Mouse (Mus musculus): Measurements from ENCODE around the gene Plscr3. TPM values are rescaled to one million over a fixed set of nuclear protein-coding genes. Genes with fewer than 3 reads are reported as not detected.

Plscr3 gene
- polyA plus RNA-seq, 1 experiment, result 35.3 TPM

DNA sequence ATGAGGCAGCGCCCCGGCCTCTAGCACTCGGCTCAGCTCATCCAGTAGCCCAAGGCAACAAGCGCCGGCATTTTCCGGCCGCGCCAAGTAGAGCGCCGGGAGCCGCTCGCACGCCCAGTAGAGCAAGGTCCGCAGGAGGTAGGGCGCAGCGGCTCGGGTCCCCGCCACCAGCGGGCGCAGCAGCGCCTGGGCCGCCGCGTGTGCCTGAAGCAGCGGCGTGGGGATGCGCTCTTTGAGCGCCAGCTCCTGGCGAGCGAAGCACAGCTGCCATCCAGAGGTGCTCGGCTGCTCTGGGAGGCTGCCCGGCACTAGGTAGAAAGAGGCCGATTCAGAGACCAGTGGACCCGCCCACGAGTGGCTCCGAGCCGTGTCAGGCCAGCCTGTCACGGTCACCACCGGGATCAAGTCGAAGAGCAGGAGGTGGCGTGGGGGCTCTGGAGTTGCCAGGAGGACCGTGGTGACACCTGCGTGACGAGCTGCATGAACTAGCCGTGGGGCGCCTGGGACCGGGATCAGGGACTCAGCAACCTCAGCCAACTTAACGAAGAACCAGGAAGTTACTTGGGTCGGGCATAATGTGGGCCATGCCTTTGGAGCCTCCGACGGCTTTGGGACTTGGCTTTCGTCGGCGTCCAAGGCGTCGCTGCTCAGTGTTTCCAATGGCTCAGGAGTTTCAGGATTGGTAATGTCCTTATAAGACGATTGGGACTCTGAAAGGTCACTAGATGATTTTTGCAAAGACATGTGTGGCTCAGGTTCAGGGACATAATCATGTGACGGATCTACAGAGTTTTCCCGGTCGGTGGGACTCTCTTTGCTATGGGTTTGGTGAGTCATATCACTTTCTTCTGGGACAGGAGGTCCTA lies 42.2 kb upstream of the Plscr3 start:
- TF ChIP-seq POLR2A (IDR thresholded peaks at IDR 0.05; ENCODE audit: extremely low read depth, insufficient read depth, low read length) (no peak), CTCF (IDR thresholded peaks at IDR 0.05; ENCODE audit: extremely low read depth, insufficient read depth, low read length) (no peak; the same call in 1 of the 2 replicates)
- Histone ChIP-seq H3K4me1 (ENCODE audit: control insufficient read depth, insufficient read depth, low read length) (peaks cover 1% of the 10 kb centered on the region; the same call in 1 of the 2 replicates), H3K4me3 (ENCODE audit: insufficient read depth, low read length) (peak overlapping the region; percentile 78), H3K27ac (ENCODE audit: insufficient read depth, low read length) (no peak overlapping the region)

DNA sequence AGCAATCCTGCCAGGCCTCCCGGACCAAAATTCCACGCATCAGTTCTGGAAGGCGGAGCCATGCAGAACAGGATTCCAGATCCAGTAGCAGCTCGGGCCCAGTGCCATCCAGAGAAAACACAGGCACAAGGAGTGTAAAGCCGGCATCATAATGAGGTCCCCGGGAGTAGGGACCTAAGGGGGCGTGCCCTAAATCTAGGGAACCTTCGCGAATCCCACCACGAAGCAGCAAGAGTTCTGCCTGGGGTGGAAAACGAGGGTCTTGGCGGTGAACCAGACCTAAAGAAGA lies 41.6 kb upstream of the Plscr3 start:
- Histone ChIP-seq H3K27ac (ENCODE audit: insufficient read depth, low read length) (no peak overlapping the region), H3K4me1 (ENCODE audit: control insufficient read depth, insufficient read depth, low read length) (peaks cover 1% of the 10 kb centered on the region; the same call in 1 of the 2 replicates), H3K4me3 (ENCODE audit: insufficient read depth, low read length) (no peak overlapping the region)
- TF ChIP-seq POLR2A (IDR thresholded peaks at IDR 0.05; ENCODE audit: extremely low read depth, insufficient read depth, low read length) (no peak), CTCF (IDR thresholded peaks at IDR 0.05; ENCODE audit: extremely low read depth, insufficient read depth, low read length) (no peak)

DNA sequence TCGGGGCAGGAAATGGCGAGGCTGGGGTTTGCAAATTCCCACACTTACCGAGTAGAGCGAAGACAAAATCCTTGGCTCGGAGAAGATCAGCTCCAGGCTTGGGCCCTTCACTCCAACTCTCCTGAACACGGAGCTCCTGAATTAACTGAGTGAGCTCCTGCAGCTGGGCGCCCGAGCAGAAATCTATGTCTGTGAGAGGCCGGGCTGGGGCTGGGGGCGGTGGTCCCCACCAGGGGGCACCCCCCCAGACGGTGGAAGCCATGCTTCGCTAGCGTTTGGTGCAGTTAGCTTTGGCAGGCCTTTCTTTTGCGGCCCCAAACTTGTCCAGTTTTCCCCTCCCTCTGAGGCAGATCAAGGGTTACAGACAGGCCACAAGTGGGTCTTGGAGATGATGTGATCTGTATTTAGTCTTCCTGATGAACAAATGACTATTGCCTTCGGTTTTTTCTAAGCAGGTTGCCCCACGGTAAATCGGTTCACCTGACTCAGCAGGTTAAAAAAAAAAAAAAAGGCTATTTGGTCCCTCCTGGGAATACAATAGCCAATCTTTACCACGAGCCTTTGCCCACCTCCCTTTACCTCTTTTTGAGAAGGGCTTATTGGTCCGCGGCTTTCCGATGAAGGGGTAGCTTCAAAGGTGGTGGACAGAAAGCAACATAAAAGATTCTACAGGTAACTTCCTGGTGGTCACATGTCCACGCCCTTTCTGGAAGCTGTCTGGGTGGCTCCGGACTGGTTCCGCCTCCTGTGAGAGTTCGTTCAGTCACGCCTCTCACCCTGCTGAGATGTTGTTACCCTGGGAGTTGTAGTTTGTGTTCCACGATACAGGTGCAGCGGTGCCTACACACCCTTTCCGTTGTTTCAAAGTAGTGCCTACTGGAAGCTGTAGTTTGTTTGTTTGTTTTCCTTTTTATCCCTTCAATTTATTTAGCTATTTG lies 40.9 kb upstream of the Plscr3 start, which contains the start of gene Tmem102:
Gene Tmem102 (minus strand): TSS at position 653 of the 938 bp plus-strand sequence.
- Histone ChIP-seq H3K4me1 (ENCODE audit: control insufficient read depth, insufficient read depth, low read length) (peaks cover 1% of the 10 kb centered on the region; the same call in 1 of the 2 replicates), H3K27ac (ENCODE audit: insufficient read depth, low read length) (no peak within 1 kb of the TSS), H3K4me3 (ENCODE audit: insufficient read depth, low read length) (no peak within 1 kb of the TSS)
- TF ChIP-seq CTCF (IDR thresholded peaks at IDR 0.05; ENCODE audit: extremely low read depth, insufficient read depth, low read length), result no peak
- no peak for TF ChIP-seq POLR2A (IDR thresholded peaks at IDR 0.05; ENCODE audit: extremely low read depth, insufficient read depth, low read length)

DNA sequence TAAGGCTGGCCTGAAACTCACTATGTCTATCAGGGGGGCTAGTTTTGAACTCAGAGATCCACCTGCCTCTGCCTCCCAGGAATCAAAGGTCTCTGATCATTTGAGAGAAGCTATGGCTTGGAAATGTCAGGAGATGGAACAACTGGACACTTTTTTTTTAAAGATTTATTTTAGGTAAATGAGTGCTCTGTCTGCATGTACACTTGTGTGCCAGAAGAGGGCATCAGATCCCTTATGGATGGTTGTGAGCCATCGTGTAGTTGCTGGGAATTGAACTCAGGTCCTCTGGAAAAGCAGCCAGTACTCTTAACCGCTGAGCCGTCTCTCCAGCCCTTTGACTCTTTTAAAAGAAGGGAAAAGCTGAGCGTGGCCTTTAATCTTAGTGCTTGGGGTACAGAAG lies 39.8 kb upstream of the Plscr3 start:
- H3K27ac ChIP-seq (ENCODE audit: insufficient read depth, low read length), result no peak overlapping the region
- TF ChIP-seq CTCF (IDR thresholded peaks at IDR 0.05; ENCODE audit: extremely low read depth, insufficient read depth, low read length) (no peak), POLR2A (IDR thresholded peaks at IDR 0.05; ENCODE audit: extremely low read depth, insufficient read depth, low read length) (no peak)
- peaks cover 1% of the 10 kb centered on the region; the same call in 1 of the 2 replicates for H3K4me1 ChIP-seq (ENCODE audit: control insufficient read depth, insufficient read depth, low read length)
- H3K4me3 ChIP-seq (ENCODE audit: insufficient read depth, low read length), result no peak overlapping the region

DNA sequence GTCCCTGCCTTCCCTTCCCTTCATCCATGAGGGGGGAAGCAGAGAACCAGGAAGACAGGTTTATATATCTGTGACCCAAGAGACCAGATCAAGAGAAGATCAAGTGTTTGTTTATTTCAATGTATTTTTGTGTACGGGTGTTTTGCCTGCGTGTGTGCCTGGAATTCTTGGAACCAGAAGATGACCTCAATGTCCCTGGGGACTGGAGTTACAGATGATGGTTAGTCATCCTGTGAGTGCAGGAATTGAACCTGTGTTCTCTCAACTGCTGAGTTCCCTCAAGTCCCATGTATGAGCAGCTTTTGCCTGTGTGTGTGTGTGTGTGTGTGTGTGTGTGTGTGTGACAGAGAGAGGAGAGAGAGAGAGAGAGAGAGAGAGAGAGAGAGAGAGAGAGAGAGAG lies 38.5 kb upstream of the Plscr3 start:
- no peak overlapping the region for H3K27ac ChIP-seq (ENCODE audit: insufficient read depth, low read length)
- TF ChIP-seq CTCF (IDR thresholded peaks at IDR 0.05; ENCODE audit: extremely low read depth, insufficient read depth, low read length) (no peak), POLR2A (IDR thresholded peaks at IDR 0.05; ENCODE audit: extremely low read depth, insufficient read depth, low read length) (no peak)
- H3K4me3 ChIP-seq (ENCODE audit: insufficient read depth, low read length), result no peak overlapping the region
- H3K4me1 ChIP-seq (ENCODE audit: control insufficient read depth, insufficient read depth, low read length), result no peaks in the 10 kb centered on the region

DNA sequence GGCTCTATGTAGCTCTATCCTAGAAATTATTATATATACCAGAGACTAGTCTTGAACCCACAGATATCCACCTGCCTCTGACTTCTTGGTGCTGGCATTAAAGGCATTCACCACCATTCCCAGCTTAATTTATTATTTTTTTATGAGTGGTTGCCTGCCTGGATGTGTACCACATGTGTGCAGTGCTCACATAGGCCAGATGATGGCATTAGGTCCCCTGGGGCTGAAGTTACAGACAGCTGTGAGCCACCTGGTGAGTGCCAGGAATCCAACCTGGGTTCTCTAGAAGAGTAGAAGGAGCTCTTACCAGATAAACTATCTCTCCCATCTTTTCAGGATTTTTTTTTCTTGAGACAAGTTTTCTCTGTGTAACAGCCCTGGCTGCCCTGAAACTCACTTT lies 35.9 kb upstream of the Plscr3 start:
- no peak overlapping the region for H3K4me3 ChIP-seq (ENCODE audit: insufficient read depth, low read length)
- H3K4me1 ChIP-seq (ENCODE audit: control insufficient read depth, insufficient read depth, low read length), result no peaks in the 10 kb centered on the region
- no peak overlapping the region for H3K27ac ChIP-seq (ENCODE audit: insufficient read depth, low read length)
- TF ChIP-seq POLR2A (IDR thresholded peaks at IDR 0.05; ENCODE audit: extremely low read depth, insufficient read depth, low read length), result no peak
- no peak for TF ChIP-seq CTCF (IDR thresholded peaks at IDR 0.05; ENCODE audit: extremely low read depth, insufficient read depth, low read length)

DNA sequence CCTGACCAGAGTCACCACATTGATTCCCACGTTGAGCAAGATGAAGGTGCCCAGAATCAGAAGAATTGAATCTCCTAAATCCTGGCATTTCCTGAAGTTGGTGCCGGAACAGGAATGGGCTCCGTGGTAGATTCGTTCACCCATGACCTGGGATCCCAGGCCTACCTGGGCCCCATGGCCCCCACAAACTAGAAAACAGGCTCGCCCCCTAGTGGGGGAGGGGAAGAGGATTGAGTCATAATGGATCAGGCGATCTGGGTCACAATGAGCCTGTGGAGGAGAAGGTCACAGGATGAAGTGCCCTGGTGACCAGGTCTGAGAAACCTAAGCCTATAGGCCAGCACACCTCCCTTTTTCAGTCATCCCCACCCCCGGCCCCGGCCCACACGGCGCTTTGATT lies 31.0 kb upstream of the Plscr3 start, which contains the start of gene Gm39566:
Gene Gm39566 (minus strand): TSS at position 144 of the 400 bp plus-strand sequence.
- Histone ChIP-seq H3K27ac (ENCODE audit: insufficient read depth, low read length) (no peak within 1 kb of the TSS), H3K4me1 (ENCODE audit: control insufficient read depth, insufficient read depth, low read length) (no peaks in the 10 kb centered on the region), H3K4me3 (ENCODE audit: insufficient read depth, low read length) (no peak within 1 kb of the TSS)
- no peak for TF ChIP-seq CTCF (IDR thresholded peaks at IDR 0.05; ENCODE audit: extremely low read depth, insufficient read depth, low read length)
- TF ChIP-seq POLR2A (IDR thresholded peaks at IDR 0.05; ENCODE audit: extremely low read depth, insufficient read depth, low read length), result no peak

DNA sequence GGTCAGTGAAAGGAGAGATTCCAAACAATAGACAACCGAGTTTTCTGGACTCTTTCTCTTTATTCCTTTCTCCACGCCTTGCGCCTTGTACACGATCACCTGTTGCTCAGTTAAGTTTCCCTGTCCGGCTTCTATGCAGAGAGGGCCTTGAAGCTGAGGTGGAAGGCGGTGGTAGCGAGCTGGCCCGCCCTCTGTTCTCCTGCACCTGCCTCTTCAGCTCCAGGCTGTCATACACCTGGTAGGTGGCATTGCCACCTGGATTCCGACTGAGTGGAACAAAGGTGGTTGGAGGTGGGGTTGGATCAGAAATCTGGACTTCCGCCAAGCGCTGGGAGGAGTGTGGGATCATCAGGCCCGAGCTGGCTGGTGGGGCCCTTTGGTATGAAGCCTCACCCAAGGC lies 29.7 kb upstream of the Plscr3 start:
- H3K4me3 ChIP-seq (ENCODE audit: insufficient read depth, low read length), result no peak overlapping the region
- H3K27ac ChIP-seq (ENCODE audit: insufficient read depth, low read length), result no peak overlapping the region
- H3K4me1 ChIP-seq (ENCODE audit: control insufficient read depth, insufficient read depth, low read length), result no peaks in the 10 kb centered on the region
- no peak for TF ChIP-seq CTCF (IDR thresholded peaks at IDR 0.05; ENCODE audit: extremely low read depth, insufficient read depth, low read length)
- no peak for TF ChIP-seq POLR2A (IDR thresholded peaks at IDR 0.05; ENCODE audit: extremely low read depth, insufficient read depth, low read length)

DNA sequence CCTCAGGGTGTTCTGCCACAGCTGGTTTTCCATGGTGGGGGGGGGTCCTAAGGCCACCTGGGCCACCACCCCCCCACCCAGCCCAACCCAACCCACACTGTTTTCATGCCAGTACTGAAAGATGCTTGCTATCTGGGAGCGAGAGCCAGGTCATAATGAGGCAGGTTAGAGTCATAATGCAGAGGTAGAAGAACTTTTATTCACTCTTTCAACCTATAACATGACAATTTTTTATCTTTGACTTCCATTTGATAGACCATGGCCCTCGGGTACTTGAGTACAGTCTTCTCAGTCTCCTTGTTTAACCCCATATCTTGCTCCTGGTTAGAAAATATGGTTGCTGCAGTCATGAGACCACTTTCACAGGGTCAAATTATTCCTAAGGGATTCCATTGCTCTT lies 27.8 kb upstream of the Plscr3 start, which contains the start of gene Spem2:
Gene Spem2 (minus strand): TSS at position 101 of the 400 bp plus-strand sequence.
- H3K4me1 ChIP-seq (ENCODE audit: control insufficient read depth, insufficient read depth, low read length), result no peaks in the 10 kb centered on the region
- H3K27ac ChIP-seq (ENCODE audit: insufficient read depth, low read length), result no peak within 1 kb of the TSS
- H3K4me3 ChIP-seq (ENCODE audit: insufficient read depth, low read length), result no peak within 1 kb of the TSS
- TF ChIP-seq CTCF (IDR thresholded peaks at IDR 0.05; ENCODE audit: extremely low read depth, insufficient read depth, low read length) (no peak), POLR2A (IDR thresholded peaks at IDR 0.05; ENCODE audit: extremely low read depth, insufficient read depth, low read length) (no peak)

Measured in cortical plate, adult 2 months (tissue).